Mouse (Mus musculus) C2C12 (cell line): ENCODE measurements around the gene Bcas3. TPM values are rescaled to one million over a fixed set of nuclear protein-coding genes. Genes with fewer than 3 reads are reported as not detected.

ENCODE experiments used
- H3K27me3 ChIP-seq: one replicate; pipeline ENCODE4 v1.6.1; 2011; ENCODE audit not compliant: control insufficient read depth, insufficient read depth, insufficient read length
- H3K36me3 ChIP-seq: one replicate; pipeline ENCODE4 v1.6.1; 2011; ENCODE audit not compliant: control insufficient read depth, insufficient read depth
- H3K4me3 ChIP-seq: one replicate; pipeline ENCODE4 v1.5.1; 2011; ENCODE audit warnings: mild to moderate bottlenecking, control low read depth; ENCODE audit not compliant: poor library complexity, insufficient read depth, severe bottlenecking
- H3K79me2 ChIP-seq: one replicate; pipeline ENCODE4 v1.6.1; 2011; ENCODE audit not compliant: control insufficient read depth, insufficient read depth
- H3K79me3 ChIP-seq: one replicate; pipeline ENCODE4 v1.6.1; 2011; ENCODE audit warnings: low read depth, control low read depth
- H3ac ChIP-seq: one replicate; pipeline ENCODE3; 2011; ENCODE audit warnings: low read depth; ENCODE audit not compliant: control insufficient read depth, insufficient read length
- CEBPB ChIP-seq: IDR thresholded peaks from one replicate; pipeline ENCODE4 v1.6.1; 2011; ENCODE audit warnings: low read depth, mild to moderate bottlenecking, control low read depth, moderate library complexity
- CTCF ChIP-seq: IDR thresholded peaks from one replicate; pipeline ENCODE4 v1.5.1; 2011; ENCODE audit not compliant: control insufficient read depth, insufficient read depth, insufficient read length
- FOSL1 ChIP-seq: IDR thresholded peaks from one replicate; pipeline ENCODE4 v1.8.0; 2011; ENCODE audit warnings: mild to moderate bottlenecking, low read length; ENCODE audit not compliant: poor library complexity, insufficient read depth, severe bottlenecking
- MAX ChIP-seq: IDR thresholded peaks from one replicate; pipeline ENCODE4 v1.6.1; 2011; ENCODE audit warnings: mild to moderate bottlenecking, control low read depth
- MYOD1 ChIP-seq: IDR thresholded peaks from one replicate; pipeline ENCODE4 v1.6.1; 2011; ENCODE audit warnings: low read depth; ENCODE audit not compliant: control insufficient read depth, insufficient read length
- MYOG ChIP-seq: IDR thresholded peaks from one replicate; pipeline ENCODE4 v1.6.1; 2011; ENCODE audit not compliant: control insufficient read depth, insufficient read length; ENCODE audit errors: extremely low read depth
- USF1 ChIP-seq: IDR thresholded peaks from one replicate; pipeline ENCODE4 v1.6.1; 2011; ENCODE audit warnings: low read depth, mild to moderate bottlenecking, control low read depth, moderate library complexity
- polyA plus RNA-seq: library from polyadenylated mRNA; unstranded; fragments of >200 nt; fragmentation: generic; extraction: Trizol; gene quantifications from one replicate; pipeline ENCODE4 v1.2.1, GENCODE M21; 2012; ENCODE audit warnings: missing spikeins

Bcas3 gene
- polyA plus RNA-seq, 1 experiment, result 11.1 TPM

- Histone ChIP-seq H3K4me3 (no peak overlapping the region), H3K79me2 (no peaks in the 10 kb centered on the region), H3K79me3 (no peaks in the 10 kb centered on the region), H3ac (no peak overlapping the region), H3K36me3 (no peaks in the 10 kb centered on the region), H3K27me3 (no peaks in the 10 kb centered on the region)
- no peak for TF ChIP-seq CTCF
- no peak for TF ChIP-seq FOSL1
- TF ChIP-seq USF1, result no peak
- TF ChIP-seq CEBPB, result no peak
- TF ChIP-seq MYOG, result no peak
- no peak for TF ChIP-seq MAX
- no peak for TF ChIP-seq MYOD1
Observed at GRCm38 (mm10) chr11:85524186-85524585, 171.2 kb downstream of the Bcas3 start.

DNA sequence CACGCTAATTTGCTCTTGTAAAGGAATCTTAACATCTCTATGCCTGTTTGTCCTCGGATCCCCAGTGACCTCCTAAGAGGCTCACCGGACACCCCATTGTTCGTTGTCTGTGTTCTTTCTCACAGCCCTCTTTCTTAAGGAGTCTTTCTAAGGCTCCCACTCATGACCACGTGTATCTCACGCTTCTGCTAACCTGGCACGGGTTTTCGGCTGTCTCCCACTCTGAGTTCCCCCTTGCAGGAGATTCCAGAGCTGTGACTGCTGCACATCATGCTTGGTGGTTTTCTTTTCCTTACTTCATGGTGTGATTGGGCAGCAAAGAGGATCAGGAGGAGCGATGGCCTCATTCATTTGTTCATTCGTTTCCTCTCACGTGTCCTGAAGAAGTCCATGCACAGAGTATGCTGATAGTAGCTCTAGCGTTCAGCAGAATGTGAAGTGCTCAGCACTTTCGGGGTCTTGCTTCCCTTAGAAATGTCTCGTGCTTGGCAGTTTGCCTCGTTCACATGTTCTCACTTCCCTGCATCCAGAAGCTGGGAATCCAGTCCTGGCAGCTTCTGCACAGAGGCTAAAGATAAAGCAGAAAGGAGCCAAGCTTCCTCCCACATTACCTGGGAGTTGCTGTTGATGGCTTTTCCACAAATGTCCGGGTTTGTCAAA lies 172.0 kb downstream of the Bcas3 start:
- Histone ChIP-seq H3K4me3 (no peak overlapping the region), H3ac (no peak overlapping the region), H3K36me3 (no peaks in the 10 kb centered on the region), H3K79me3 (no peaks in the 10 kb centered on the region), H3K79me2 (no peaks in the 10 kb centered on the region), H3K27me3 (no peaks in the 10 kb centered on the region)
- TF ChIP-seq CEBPB, result no peak
- no peak for TF ChIP-seq MAX
- no peak for TF ChIP-seq MYOD1
- TF ChIP-seq USF1, result no peak
- no peak for TF ChIP-seq CTCF
- TF ChIP-seq FOSL1, result no peak
- no peak for TF ChIP-seq MYOG

GRCm38 (mm10) chr11:85525501-85525885 lies 172.5 kb downstream of the Bcas3 start:
- Histone ChIP-seq H3K27me3 (no peaks in the 10 kb centered on the region), H3K4me3 (no peak overlapping the region)

GRCm38 (mm10) chr11:85525979-85526775 lies 173.2 kb downstream of the Bcas3 start:
- no peaks in the 10 kb centered on the region for H3K27me3 ChIP-seq
- no peak overlapping the region for H3K4me3 ChIP-seq
- no peaks in the 10 kb centered on the region for H3K79me2 ChIP-seq
- H3K36me3 ChIP-seq, result no peaks in the 10 kb centered on the region
- TF ChIP-seq FOSL1 (no peak), USF1 (no peak), CEBPB (no peak), MYOD1 (no peak), CTCF (no peak), MYOG (no peak), MAX (no peak)
- no peaks in the 10 kb centered on the region for H3K79me3 ChIP-seq
- no peak overlapping the region for H3ac ChIP-seq

More at GRCm38 (mm10) chr11:85525501-85525885, 172.5 kb downstream of the Bcas3 start:
- Histone ChIP-seq H3K79me2 (no peaks in the 10 kb centered on the region), H3K36me3 (no peaks in the 10 kb centered on the region), H3ac (no peak overlapping the region), H3K79me3 (no peaks in the 10 kb centered on the region)
- TF ChIP-seq MYOG, result no peak
- no peak for TF ChIP-seq FOSL1
- no peak for TF ChIP-seq MAX
- TF ChIP-seq USF1, result no peak
- TF ChIP-seq CEBPB, result no peak
- TF ChIP-seq CTCF, result no peak
- no peak for TF ChIP-seq MYOD1

- Histone ChIP-seq H3K4me3 (no peak overlapping the region), H3K27me3 (no peaks in the 10 kb centered on the region), H3K79me3 (no peaks in the 10 kb centered on the region), H3K36me3 (no peaks in the 10 kb centered on the region), H3ac (no peak overlapping the region), H3K79me2 (no peaks in the 10 kb centered on the region)
- no peak for TF ChIP-seq MAX
- no peak for TF ChIP-seq MYOG
Observed at GRCm38 (mm10) chr11:85527261-85527660, 174.3 kb downstream of the Bcas3 start.
